Mouse (Mus musculus) telencephalon, adult 2 months (tissue): ENCODE measurements around the gene Svs2.
"Not testable (repeated sequence)": the region's sequence is repeated elsewhere in the genome, so short reads cannot be mapped to it uniquely, and the experiment has no call there.

Experiments used
- DNase-seq: peaks from one replicate; pipeline ENCODE4 v3.0.0-alpha.2; 2011; ENCODE audit warnings: low read depth, low spot score

Gene Svs2

DNA sequence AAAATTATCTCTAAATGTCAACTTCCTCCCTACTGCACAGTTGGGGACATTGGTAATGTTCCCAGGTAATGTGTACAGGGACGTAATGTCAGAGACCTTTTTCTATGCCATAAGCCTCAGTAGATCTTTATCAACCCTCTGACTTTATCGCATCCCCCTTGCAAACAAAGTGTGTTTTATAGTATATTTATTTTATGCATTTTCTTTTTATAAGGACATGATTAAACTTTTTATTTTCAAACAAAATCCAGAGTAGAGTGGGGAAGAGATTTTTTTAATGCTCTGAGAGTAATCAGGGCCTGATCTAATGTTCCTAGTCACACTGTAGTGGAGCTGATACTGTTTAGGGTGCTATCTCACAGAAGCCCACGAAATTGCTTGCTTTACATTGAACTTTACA lies at the start of gene Svs2:
Gene Svs2 (minus strand): TSS at position 101 of the 400 bp plus-strand sequence.
- DNase-seq, result no peak

- no peak for DNase-seq
These were observed 40.1 kb upstream of the Svs2 start, which contains the start of gene Svs4 for GRCm38 (mm10) chr2:164278359-164278758. Gene Svs4 (minus strand): TSS chr2:164278459.

- not testable (repeated sequence) for DNase-seq
These were observed 18.3 kb upstream of the Svs2 start, which contains the start of gene Svs3b for GRCm38 (mm10) chr2:164256540-164256939. Gene Svs3b (minus strand): TSS chr2:164256640.

- no peak for DNase-seq
These were observed 5.6 kb downstream of the Svs2 start for GRCm38 (mm10) chr2:164232671-164233070.

DNA sequence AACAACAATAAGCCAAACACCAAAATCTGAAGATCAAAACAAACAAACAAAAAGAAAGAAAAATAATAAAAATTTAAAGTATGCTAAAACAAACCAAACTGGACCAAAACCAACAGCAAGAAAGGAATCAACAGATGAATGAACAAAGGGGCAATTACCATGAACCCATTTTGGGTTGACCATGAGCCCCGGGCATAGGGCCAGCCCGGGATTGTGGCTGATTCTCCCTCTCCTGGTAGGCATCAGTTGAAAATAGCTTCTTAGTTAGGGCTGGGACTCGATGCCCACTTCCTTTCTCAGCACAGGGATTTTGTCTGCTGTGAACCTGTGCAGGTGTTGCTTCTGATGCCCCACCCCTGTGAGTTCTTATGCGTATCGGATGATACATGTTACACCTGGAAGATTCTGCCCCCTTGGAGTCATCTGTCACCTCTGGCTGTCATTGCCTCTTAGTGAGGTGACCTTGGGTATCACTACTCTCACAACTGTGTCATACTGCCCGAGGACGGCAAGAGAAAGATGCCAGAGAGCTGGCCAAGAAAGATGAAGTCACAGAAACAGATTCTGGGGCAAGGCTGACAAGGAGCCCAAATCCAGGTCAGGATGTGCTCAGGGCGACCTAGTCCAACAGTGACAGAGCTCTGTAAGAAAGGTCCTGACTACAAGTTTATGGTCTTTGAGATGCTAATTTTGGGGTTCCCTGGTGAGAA lies 9.8 kb downstream of the Svs2 start:
- no peak for DNase-seq

GRCm38 (mm10) chr2:164221522-164221921 lies 16.7 kb downstream of the Svs2 start, which contains the start of gene Wfdc15b:
Gene Wfdc15b (minus strand): TSS chr2:164221660.
- DNase-seq, result no peak

GRCm38 (mm10) chr2:164219295-164219694 lies 19.0 kb downstream of the Svs2 start:
- no peak for DNase-seq

- DNase-seq, result peak; percentile 43
These were observed 25.6 kb downstream of the Svs2 start for GRCm38 (mm10) chr2:164212711-164213110.

- DNase-seq, result no peak
These were observed 27.4 kb downstream of the Svs2 start for GRCm38 (mm10) chr2:164210892-164211291.

GRCm38 (mm10) chr2:164206676-164207075 lies 31.6 kb downstream of the Svs2 start:
- peak; percentile 40 for DNase-seq

- not testable (repeated sequence) for DNase-seq
These were observed 32.3 kb downstream of the Svs2 start for GRCm38 (mm10) chr2:164206011-164206410.

DNA sequence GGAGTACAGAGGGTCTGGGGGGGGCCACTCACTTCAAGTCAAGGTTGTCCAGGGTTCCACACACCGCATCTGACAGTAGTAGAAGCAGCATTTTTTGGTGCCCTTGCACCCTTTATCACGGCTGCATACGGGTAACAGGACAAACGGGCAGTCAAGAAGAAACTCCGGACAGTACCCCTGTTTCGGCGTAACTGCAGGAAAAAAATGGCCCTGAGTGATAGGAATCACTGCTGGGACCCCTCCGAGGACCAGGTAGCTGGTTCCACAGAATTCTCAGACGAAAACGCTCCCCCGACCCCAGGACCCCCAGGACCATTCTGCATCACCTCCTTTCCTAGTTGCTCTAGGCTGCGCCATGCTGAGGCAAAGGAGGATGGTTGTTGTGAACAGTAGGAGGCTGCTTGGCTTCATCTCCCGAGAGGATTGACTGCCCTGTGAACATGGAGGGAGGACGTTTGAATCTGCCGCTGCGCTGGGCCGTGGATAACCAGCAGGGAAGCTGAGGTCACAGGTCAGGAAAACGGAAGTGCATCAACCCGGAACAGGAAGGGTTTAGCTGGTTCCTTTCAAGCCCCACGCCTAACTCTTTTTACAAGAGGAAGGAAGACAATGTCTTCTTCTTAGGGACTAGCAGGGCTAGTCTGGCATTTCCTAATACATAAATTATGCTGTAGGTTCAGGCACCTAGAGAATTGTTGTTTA lies 38.5 kb downstream of the Svs2 start, which contains the start of gene Wfdc15a:
Gene Wfdc15a (minus strand): TSS at position 505 of the 702 bp plus-strand sequence.
- DNase-seq, result no peak

DNA sequence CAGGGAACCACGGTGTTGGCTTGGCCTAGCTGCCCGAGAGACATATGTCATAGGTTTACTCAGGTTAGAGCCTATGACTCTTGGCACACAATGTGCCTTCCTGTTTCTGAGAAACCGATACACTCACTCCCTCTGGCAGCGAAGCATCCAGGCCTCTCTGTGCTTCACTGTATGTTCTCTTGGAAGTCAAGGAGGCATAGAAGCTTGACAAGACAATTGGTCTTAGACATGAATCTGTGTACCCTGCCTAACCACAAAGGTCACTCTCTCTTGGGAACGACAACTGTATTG lies 41.6 kb downstream of the Svs2 start:
- no peak for DNase-seq

GRCm38 (mm10) chr2:164195971-164196699 lies 42.1 kb downstream of the Svs2 start:
- DNase-seq, result no peak

GRCm38 (mm10) chr2:164194959-164195630 lies 43.2 kb downstream of the Svs2 start:
- DNase-seq, result no peak

DNA sequence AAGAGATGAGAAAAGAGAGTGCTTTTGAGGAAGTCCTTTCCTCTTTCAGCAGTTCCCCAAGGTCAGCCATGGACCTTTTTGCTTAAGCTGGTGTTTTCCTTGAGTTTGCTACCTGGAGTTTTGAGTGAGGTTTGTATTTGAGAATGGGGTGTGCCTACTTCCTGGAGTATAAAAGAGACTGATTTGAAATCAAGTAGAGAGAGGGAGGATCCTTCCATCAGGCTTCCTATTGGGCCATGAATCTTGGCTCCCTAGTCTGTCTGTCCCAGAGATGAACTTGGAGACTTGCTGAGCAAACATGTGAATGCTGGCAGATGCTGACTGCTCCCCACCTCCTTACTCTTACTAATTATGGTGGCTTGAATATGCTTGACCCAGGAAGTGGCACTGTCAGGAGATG lies 46.0 kb downstream of the Svs2 start:
- no peak for DNase-seq

- DNase-seq, result no peak
These were observed 47.7 kb downstream of the Svs2 start, which contains the start of gene Wfdc12 for GRCm38 (mm10) chr2:164190576-164190975. Gene Wfdc12 (minus strand): TSS chr2:164190608.

DNA sequence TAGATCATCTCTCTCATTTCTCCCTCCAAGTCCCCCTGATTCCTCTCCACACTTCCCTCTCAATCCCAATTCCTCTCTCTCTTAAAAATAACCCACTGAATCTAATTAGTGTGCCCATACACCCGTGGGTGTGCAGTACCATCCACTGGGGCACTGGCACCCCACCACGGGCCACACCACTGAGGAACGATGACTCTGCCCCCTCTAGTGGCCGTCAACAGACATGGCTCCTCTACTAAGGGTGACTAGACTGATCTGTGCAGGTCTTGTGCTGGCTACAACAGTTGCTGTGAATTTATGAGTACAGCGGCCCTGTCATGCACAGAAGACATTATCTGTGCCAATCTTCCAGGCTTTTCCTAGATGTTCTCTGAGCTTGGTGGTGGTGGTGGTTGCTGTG lies 49.5 kb downstream of the Svs2 start:
- DNase-seq, result no peak
